Mouse (Mus musculus): ENCODE data around the gene Milr1. TPM values are rescaled to one million over a fixed set of nuclear protein-coding genes. Genes with fewer than 3 reads are reported as not detected.
"Not testable (repeated sequence)": the region's sequence is repeated elsewhere in the genome, so short reads cannot be mapped to it uniquely, and the experiment has no call there.

The Milr1 gene
- total RNA-seq, 2 experiments from 2014 or later, result 212 to 237 TPM

DNA sequence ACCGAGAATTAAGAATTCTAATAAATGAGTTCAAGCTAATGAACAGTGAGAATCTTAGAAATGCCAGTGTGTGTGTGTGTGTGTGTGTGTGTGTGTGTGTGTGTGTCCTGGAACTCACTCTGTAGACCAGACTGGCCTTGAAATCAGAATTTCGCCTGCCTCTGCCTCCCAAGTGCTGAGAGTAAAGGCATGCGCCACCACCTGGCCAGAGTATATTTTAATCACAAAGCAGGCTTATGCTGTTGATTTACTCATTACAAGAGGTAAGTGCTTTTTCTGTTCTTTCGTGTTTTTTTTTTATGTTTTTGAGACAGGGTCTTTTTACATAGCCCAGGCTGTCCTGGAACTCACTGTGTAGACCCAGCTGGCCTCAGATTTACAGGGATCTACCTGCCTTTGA, 42.8 kb downstream of the Milr1 start:
- no peak for ATAC-seq (ENCODE audit: poor library complexity, severe bottlenecking)

DNA sequence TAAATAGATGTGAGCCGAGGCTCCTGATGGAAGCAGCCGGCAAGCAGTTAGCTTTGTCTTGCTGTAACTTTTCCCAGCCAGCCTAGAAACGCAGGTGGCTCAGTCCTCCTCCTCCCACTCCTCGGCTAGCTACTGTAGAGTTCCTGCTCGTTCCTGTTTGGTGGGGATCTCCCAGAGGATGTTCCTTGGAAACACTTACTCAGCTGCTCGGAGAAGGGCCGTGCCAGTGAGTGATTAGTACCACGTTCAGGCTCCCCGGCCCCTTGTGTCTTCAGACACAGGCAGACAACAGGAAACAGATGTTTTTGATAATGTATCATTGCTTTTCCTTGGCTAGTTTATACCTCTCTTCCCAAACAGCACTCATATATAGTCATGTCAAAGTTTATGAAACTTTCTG, 44.7 kb downstream of the Milr1 start:
- ATAC-seq (ENCODE audit: poor library complexity, severe bottlenecking), result no peak

DNA sequence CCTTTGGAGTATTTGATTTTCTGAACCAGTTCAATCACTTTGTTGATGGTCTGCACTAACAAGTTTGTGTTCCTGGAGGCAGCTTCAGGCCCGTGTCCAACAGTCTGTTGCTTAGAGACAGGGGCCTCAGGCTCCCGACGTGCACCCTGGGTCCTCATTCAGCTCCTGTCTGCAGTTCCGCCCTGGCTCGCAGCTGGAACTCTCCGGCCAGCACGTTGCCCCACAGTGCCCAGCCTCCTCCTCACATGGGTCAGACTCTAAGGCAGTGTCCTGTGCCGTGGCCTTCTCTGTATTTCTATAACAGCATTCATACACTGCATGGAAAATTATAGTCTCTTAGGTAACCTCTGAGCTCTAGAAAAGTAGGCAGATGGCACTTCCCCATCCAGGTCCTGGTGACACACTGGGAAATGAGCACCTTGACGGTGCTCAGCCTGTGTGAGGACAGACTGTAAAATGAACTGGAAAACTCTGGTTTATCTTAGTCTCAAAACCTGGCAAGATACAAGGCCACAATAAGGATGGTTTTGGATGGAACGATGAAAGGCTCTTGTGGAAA, 51.1 kb downstream of the Milr1 start:
- ATAC-seq (ENCODE audit: poor library complexity, severe bottlenecking), result no peak

DNA sequence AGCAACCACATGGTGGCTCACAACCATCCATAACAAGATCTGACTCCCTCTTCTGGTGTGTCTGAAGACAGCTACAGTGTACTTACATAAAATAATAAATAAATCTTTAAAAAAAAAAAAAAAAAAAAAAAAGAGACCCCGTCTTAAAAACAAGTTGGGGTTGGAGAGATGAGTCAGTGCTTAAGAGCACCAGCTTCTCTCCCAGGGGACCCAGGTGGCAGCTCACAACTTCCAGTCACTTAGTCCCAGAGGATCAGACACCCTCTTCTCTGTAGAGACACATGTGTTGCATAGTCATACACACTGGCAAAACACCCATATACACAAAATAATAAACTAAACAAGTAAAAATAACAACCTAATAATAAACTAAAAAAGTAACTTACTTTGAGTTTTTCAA, 56.4 kb downstream of the Milr1 start:
- not testable (repeated sequence) for ATAC-seq (ENCODE audit: poor library complexity, severe bottlenecking)

DNA sequence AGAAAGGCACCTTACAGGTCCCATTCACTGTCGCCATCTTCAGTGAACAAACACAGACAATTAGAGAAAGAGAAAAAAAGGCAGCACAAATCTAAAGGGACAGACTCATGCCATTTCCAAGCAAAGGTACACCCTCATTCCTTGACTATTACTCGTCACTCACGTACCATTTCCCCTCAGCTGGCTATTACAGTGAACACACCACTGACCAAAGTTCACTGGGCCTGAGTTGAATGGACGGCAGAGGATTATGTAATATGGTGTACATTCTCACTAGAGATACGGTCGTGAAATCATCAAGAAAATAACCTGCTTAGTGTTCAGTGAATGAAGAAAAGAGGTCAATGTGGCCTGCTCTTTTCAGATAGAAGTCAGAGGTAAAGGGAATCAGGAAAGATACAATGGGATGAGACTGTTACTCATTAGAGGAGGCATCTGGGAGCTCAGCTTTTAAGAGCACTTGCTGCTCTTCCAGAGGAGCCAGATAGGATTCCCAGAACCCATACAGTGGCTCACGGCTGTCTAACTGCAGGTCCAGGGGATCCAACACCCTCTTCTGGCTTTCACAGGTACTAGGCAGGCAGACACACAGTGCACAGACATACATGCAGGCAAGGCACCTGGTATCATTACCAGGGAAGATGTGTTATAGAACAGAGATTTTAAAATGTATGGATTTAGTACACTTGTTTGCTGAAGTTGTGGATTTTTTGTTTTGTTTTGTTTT, 61.5 kb downstream of the Milr1 start:
- no peak for ATAC-seq (ENCODE audit: poor library complexity, severe bottlenecking)

DNA sequence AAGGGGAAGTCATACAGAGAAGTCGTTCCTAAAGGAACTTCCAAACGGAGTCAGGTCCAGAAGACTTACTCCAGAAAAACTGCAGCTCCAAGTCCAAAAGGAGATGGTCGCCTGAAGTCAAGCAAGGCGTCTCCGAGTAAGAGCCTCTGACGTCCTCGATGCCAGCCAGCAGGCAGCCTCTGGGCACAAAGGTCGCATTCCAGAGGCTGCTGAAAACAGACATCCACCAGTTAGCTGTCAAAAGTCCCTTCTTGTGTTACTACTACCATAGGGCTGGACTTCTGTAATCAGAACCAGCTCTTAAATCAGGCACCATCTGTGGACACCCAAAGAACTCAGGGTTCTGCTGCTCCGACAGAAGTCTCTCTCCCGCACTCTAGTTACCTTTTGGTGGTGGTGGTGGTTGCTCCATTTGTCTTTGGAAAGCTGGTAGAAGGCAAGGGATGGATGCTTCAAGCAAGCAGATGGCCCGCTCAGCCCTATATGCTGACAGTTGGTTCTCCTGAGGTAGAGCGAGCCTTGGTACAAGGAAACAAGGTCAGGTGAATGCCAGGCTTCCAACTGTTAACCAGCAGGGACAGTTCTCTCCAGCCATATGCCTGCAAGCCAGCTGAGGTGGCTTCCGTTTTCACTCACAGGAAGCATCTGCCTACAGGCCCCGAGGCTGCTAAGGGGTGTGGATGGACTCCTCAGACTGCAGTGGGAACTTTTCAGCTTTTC, 63.7 kb downstream of the Milr1 start:
- no peak for ATAC-seq (ENCODE audit: poor library complexity, severe bottlenecking)

DNA sequence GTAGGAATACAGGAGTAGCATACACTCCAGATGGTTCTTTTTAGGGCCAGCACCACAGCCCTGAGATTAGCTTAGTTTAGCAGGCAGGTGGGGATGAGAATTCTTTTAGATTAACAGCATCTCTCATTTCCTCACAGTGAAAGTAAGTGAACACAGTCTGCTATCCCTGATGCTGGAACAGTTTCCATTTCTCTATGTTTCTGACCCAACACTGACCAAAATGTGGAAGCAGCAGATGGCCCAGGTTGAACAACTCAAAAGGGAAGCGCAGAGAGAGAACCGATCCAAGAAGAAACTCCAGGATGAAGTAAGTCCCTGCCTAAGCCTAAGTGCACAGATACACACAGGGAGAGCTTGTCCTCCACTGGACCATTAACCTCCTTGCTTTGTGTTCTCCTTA, 64.3 kb downstream of the Milr1 start:
- ATAC-seq (ENCODE audit: poor library complexity, severe bottlenecking), result no peak

DNA sequence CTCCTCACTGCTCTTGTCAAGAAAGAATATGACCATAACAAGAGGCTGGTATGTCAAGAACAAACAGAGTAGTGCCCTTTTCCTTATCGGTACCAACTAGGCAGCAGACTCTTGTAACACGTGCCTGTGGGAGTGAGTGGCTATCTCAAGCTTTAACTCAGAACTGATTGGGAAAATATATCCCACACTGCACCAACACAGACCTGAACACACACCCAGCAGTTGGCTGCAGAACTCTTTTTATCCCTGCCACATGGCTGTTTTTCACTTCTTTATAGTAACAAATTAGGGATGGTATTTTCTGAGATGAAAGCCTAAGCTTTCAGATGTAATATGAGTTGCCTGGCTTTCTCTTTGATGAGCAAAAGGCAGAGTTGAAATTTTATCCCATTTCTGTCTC, 64.7 kb downstream of the Milr1 start:
- no peak for ATAC-seq (ENCODE audit: poor library complexity, severe bottlenecking)

DNA sequence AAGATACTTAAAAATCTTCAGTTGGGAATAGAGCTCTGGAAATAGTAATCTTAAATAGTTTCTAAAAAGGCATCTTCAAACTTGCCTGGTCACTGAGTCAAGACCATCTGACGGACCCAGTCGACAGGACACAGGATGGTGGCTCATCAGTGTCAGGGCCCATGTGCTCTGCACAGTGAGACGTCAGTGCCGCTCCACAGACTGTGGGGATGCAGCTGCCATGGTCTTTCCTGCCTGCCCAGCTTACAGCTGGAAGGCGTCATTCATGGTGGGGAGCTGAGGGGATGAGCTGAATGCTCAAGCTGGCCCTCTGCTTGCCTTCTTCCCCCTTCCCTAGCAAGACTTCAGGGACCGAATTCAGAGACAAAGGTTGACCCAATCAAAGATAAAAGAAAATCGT, 65.3 kb downstream of the Milr1 start:
- no peak for ATAC-seq (ENCODE audit: poor library complexity, severe bottlenecking)

DNA sequence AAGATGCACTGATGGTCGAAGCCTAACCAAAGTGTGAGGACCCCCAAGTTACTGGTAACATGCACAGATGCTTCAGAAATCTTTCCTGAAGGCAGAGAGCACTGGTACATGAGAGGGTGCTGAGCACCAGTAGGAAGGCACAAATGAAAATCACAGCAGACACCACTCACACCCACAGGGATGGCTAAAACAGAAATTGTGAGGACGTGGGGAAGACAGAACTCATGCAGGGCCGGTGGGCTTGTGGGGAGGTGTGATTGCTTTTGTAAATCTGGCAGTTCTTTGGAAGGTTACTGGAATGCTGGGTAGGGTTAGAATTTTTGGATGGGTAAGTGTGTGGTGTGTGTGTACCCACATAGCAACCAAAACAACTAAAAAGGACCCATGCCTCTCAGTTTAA, 66.1 kb downstream of the Milr1 start:
- no peak for ATAC-seq (ENCODE audit: poor library complexity, severe bottlenecking)

DNA sequence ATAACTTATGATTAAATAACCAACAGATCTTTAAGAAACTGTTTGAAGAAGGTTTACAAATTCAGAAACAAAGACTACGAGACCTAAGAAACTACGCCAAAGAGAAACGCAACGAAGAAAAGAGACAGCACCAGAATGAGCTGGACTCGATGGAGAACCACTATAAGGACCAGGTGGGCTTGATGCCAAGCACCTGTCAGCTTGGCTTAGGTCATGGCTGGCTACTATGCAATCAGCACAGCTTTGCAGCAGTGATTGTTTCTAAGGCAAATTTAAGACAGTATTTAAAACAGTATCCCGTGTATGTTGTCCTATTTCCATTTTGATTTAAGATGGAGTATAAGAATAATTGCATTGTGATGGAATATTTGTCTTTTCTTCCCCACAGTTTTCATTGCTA, 66.8 kb downstream of the Milr1 start:
- ATAC-seq (ENCODE audit: poor library complexity, severe bottlenecking), result no peak

DNA sequence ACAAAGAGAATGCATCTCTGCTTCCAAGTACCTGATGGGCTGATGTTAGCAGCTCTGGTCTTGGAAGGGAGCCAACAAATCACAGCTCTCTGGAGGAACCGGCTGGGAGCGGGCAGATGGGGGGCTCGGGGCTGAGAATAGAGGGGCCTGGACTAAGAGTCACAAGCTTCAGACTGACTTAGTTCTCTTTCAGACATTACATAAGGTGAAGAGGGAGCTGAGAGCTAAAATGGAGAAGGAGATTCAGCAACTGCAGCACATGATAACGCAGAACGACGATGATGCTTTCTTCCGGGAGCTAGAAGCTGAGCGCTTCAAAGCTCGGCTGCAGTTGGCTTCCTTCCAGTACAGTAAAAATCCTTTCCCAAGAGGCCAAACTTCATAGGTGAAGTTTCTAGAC, 67.3 kb downstream of the Milr1 start:
- no peak for ATAC-seq (ENCODE audit: poor library complexity, severe bottlenecking)

Other genes starting within 250 kb of the Milr1 start
- gene Tex2, start 137.8 kb upstream of the Milr1 start, total RNA-seq (2015), result 27.4 and 30.3 TPM in 2 replicates
- gene Tex2, start 137.8 kb upstream of the Milr1 start, total RNA-seq (2017), result 39.8 and 43.5 TPM in 2 replicates
- gene Pecam1, start 598 bp upstream of the Milr1 start, total RNA-seq (2015), result 25.0 and 26.2 TPM in 2 replicates
- gene Pecam1, start 598 bp upstream of the Milr1 start, total RNA-seq (2017), result 22.6 and 24.4 TPM in 2 replicates
- gene Polg2, start 28.3 kb downstream of the Milr1 start, total RNA-seq (2015), result 11.6 and 13.3 TPM in 2 replicates
- gene Polg2, start 28.3 kb downstream of the Milr1 start, total RNA-seq (2017), result 7.8 and 11.1 TPM in 2 replicates
- gene Ddx5, start 38.0 kb downstream of the Milr1 start, total RNA-seq (2015), result 755 and 789 TPM in 2 replicates
- gene Ddx5, start 38.0 kb downstream of the Milr1 start, total RNA-seq (2017), result 996 and 1,155 TPM in 2 replicates
- 15.8 and 16.5 TPM in 2 replicates for gene Cep95, start 38.0 kb downstream of the Milr1 start, total RNA-seq (2015)
- gene Cep95, start 38.0 kb downstream of the Milr1 start, total RNA-seq (2017), result 12.2 and 18.6 TPM in 2 replicates
- gene Smurf2, start 169.5 kb downstream of the Milr1 start, total RNA-seq (2015), result 27.0 and 28.6 TPM in 2 replicates
- gene Smurf2, start 169.5 kb downstream of the Milr1 start, total RNA-seq (2017), result 34.1 and 38.5 TPM in 2 replicates
- 355 and 377 TPM in 2 replicates for gene Kpna2, start 248.3 kb downstream of the Milr1 start, total RNA-seq (2015)
- 262 and 286 TPM in 2 replicates for gene Kpna2, start 248.3 kb downstream of the Milr1 start, total RNA-seq (2017)

Measured in megakaryocyte, adult 5-6 weeks (primary cell).